Mouse (Mus musculus): ENCODE data around the gene Lepr.

Lepr gene

GRCm38 (mm10) chr4:101717367-101718121 is at the start of gene Lepr:
Gene Lepr (plus strand): TSS chr4:101717404.
- no peak for DNase-seq (ENCODE audit: low read depth, low spot score)

DNA sequence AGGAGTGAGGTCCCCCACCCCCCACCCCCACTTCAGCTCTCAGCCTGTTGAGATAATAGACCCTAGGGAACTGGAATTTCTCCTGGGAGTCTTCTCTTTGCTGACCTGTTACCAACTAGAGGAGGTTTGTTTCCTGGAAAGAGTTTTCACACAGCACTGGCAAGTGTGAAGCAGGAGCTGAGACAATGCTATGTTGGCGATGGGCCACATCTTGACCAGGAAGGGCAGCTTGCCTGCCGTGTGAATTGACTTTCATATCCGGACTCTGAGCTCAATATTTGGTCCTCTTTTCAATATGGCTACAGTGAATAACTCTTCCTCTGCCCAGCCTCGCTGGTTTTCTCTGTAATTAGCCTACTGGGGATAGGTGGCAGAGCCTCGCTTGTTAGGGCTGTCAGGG is 48.0 kb upstream of the Lepr start:
- no peak for DNase-seq (ENCODE audit: low read depth, low spot score)

DNA sequence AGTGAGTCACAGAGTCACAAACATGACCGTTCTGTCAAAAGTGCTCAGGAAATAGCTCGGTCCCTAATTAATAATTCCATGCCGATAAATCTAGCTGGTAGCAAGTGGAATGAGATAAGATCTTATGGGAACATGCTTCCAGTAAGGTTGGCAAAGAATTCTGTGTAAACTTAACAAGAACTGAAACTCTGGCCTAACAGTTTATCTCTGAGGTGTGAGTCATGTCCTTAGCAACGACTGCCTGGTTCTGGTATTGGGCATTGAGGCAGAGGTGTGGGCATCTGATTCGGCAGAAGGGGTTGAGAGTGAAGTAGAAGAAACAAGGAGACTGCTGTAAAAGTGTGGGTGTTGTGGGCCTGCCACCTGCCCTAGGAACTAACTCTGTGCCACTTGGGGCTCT is 47.4 kb upstream of the Lepr start:
- no peak for DNase-seq (ENCODE audit: low read depth, low spot score)

GRCm38 (mm10) chr4:101674790-101675189 is 42.4 kb upstream of the Lepr start:
- no peak for DNase-seq (ENCODE audit: low read depth, low spot score)

DNA sequence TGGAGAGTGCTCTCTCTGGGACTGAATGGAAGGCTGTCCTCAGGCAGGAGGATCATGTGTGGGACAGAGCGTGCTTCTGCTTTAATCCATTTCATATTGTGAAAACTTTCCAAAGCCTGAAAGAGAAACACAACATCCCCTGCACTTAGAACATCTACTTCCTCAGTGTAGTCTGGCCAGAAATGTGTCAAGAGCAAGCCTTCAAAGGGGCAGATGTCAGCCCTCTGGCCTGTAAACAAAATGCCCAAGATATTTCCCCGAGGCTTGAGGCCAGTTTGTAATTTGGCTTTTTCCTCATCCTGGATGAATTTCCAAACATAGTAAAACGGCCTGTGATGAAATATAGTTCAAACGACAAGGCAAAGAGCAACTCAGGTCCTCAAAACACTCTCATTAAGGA is 41.5 kb upstream of the Lepr start:
- no peak for DNase-seq (ENCODE audit: low read depth, low spot score)

GRCm38 (mm10) chr4:101682620-101683019 is 34.6 kb upstream of the Lepr start:
- no peak for DNase-seq (ENCODE audit: low read depth, low spot score)

- DNase-seq (ENCODE audit: low read depth, low spot score), result no peak
These were observed 34.1 kb upstream of the Lepr start for GRCm38 (mm10) chr4:101683086-101683485.

- no peak for DNase-seq (ENCODE audit: low read depth, low spot score)
These were observed 32.4 kb upstream of the Lepr start for GRCm38 (mm10) chr4:101684821-101685220.

DNA sequence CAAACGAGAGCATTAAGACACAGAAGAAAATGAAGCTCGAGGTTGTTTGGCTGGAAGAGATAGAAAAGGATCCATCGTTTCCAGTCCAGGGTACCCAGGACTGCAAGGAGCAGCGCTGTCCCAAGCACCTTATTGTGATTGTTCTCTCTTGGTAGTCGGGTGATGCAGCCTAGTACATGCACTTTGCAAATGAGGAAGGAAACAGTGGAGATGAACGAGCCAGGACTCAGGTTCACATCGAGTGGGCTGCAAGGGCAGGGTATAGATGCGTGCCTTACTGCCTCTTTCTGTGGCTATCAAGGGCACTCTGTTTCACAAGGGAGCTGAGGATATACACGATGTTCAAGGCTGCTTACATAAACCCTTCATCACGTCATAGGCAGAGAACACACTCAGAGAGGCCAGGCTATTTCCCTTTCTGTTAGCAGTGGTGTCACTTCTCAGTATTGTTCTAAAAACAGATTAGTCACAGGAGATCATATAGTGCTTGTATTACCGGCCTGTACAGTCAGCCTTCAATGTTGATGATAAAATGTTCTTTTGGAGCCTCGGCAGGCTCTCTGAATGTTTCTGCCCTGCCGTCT is 30.9 kb upstream of the Lepr start:
- DNase-seq (ENCODE audit: low read depth, low spot score), result no peak

DNA sequence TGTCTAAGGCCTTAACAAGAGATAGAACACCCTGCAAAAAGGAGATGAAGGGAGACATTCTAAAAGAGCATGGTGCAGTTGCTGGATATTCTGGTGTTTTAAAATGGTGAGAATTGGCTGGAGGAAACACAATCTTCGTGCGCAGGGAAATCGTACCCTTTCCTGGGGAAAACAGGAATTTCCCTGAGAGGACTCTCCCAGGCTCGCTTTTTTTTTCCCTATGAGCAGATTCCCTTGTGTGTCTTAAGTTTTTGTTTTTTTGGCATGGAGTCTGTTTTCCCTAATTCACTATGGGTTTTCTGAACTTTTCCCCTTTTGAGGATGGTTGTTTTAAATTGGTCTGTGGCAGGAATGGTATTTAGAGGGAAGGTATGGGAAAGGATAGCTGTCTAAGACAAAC is 28.0 kb upstream of the Lepr start:
- DNase-seq (ENCODE audit: low read depth, low spot score), result no peak

DNA sequence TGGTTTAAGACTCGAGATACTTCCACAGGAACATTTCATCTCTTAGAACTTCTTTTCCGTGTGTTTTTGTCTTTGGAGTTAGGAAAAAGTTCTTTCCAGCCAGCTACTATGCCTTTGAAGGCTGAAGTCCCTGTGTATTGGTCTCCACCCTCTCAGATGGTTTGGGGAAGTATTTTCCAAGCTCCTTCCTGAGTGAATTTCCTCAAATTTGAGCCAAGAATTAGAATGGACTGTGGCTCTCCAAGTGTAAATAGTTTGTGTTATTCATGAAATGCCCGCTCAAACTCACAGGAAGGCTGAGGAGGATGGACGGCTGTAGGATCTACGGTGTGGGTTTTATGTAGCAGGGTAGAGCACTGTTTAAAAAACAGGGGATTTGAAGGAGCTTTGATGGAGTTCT is 27.6 kb upstream of the Lepr start:
- no peak for DNase-seq (ENCODE audit: low read depth, low spot score)

DNA sequence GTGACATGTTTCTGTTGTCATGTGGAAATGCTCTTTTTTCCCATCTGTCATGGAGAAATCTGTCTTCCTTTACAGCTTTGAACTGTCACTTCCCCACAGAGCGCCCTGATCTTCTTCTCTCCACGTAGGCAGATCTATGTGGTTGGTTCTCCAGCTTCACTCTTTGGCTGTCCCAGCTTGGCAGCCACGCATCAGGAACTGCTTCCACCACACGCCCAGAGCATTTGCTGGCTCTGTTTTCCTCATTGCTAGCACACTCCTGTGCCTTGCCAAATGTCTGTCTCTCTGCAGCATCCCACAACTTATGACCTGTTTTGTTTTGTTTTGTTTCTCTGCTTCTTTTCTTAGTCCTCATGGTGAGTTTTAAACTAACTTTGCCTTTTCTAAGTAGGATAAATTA is 24.3 kb upstream of the Lepr start:
- DNase-seq (ENCODE audit: low read depth, low spot score), result no peak

- DNase-seq (ENCODE audit: low read depth, low spot score), result no peak
These were observed 22.7 kb upstream of the Lepr start for GRCm38 (mm10) chr4:101694529-101694928.

- DNase-seq (ENCODE audit: low read depth, low spot score), result no peak
These were observed 20.0 kb upstream of the Lepr start for GRCm38 (mm10) chr4:101697236-101697635.

DNA sequence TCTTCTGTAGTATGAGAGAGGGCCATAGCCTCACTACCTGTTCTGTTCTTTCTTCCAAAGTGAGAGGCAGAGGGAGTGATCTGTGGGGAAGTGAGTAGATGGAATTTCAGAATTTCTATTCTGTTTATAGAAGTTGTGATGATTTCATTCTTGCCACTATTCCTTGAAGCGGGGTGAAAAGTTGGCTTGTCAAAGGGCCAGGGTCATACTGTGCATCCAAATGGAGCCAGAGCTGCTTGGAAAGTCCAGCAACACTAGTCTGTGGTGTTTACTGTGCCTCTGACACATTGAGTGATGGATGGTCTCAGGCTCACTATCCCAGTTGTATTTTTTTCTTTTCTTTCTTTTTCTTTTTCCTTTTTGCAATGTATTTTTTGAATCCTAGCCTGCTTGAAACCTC is 17.8 kb upstream of the Lepr start:
- no peak for DNase-seq (ENCODE audit: low read depth, low spot score)

- no peak for DNase-seq (ENCODE audit: low read depth, low spot score)
These were observed 16.1 kb upstream of the Lepr start for GRCm38 (mm10) chr4:101700892-101701640.

DNA sequence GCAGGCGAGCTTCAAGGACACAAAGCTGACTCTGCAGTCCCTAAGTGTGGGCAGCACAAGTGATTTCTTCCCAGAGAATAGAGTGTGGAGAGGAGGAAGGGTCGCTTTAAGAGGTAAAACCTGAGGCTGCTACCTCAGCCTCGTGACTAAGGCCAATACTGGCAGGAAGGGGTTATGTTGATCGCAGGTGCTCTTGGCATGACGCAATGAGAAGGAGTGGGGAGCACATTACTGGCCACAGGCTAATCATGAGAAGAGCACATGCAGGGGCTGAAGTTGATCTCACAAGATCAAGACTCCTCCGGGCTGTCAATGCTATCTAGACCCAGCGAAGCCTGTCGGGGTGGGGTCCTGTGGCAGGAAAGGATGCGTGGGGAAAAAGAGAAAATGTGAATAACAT is 11.9 kb upstream of the Lepr start:
- no peak for DNase-seq (ENCODE audit: low read depth, low spot score)

DNA sequence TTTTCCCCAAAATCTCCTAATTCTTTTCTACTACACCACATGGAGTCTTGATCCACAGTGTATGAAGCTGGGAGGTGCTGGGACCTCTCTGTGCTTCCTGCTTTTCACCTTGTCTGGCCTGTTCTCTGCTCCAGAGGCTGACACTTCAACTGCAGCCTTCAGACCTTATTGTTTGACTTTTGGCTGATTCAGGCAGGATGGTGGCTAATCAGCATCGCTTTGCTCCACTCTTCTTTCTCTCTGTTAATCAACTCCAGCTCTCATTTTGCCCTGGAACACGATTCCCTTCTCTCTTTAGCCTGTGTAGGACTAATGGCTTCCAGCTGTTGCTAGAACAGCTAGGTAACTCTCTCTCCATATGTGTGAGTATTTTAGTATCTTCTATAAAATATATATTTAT is 10.0 kb upstream of the Lepr start:
- no peak for DNase-seq (ENCODE audit: low read depth, low spot score)

GRCm38 (mm10) chr4:101707953-101708352 is 9.3 kb upstream of the Lepr start:
- no peak for DNase-seq (ENCODE audit: low read depth, low spot score)

- DNase-seq (ENCODE audit: low read depth, low spot score), result no peak
These were observed 6.8 kb upstream of the Lepr start for GRCm38 (mm10) chr4:101710361-101710760.

DNA sequence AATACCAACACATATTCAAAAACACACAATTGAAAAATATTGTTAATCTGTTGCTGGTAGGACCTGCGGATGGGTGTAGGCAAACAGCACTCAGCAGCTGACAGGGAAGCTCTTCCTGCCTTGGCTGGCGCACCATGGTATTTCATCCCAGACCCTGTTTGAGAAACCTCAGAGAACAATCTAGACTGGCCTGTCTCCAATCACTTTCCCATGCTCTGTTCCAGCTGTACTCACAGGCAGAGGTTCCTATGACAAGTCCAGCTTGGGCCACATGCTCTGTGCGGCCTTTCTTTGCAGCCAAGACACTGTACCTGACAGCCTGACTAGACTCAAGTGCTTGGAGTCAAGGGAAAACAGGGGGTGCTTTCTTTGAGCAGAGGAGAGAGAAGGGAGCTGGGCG is 6.1 kb upstream of the Lepr start:
- DNase-seq (ENCODE audit: low read depth, low spot score), result no peak

DNA sequence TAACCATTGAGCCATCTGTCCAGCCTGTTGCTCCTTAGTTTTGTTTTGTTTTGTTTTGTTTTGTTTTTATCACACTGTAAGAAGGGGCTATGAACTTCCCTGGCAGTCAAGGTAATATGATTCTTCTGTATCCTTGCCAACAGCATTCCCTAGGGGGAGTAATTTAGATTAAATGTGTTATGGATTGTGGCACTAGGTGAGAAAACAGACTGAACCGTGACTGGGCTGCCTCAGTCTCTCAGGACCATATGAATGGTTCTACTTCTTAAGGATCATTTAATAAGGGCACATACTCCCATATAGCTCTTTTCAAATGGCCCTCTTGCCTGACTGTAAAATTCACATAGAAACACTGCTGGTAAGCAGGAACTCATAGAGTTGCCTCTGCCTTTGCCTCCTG is 4.6 kb upstream of the Lepr start:
- DNase-seq (ENCODE audit: low read depth, low spot score), result no peak

DNA sequence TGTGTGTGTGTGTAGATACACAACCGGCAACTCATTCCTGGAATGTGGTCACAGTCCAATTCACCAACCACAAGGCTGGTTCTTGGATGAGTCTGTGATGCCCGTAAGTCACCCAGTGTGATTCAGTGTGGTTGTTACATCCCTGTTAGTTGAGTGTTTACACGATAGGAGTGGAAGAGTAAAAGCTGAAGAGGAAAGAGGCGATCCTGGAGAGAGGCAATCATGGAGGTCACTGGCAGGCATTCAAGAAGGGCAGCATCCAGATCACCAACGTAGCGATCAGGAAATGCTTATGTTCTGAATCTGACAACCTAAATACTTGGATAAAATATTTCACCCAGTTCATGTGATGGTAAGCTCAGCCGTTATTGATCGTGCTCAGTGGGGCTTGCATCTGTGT is 1.9 kb upstream of the Lepr start:
- DNase-seq (ENCODE audit: low read depth, low spot score), result no peak

All from embryo, embryonic 11.5 days (tissue).